Mouse (Mus musculus) G1E (cell line): ENCODE measurements around the gene Abcf3. TPM values are rescaled to one million over a fixed set of nuclear protein-coding genes. Genes with fewer than 3 reads are reported as not detected.

Experiments
- ATAC-seq: 2 replicates; pipeline ENCODE4 v1.8.0; 2016; ENCODE audit warnings: mild to moderate bottlenecking; ENCODE audit not compliant: insufficient number of reproducible peaks, poor library complexity, low FRiP score, severe bottlenecking; ENCODE audit errors: extremely low read depth
- DNase-seq: peaks from one replicate; pipeline ENCODE4 v3.0.0; 2012; ENCODE audit warnings: low spot score
- H3K27me3 ChIP-seq: 2 replicates; pipeline ENCODE4 v1.6.1; 2012; ENCODE audit warnings: mild to moderate bottlenecking, low read length, inconsistent platforms; ENCODE audit not compliant: insufficient read depth
- H3K36me3 ChIP-seq: replicated peaks from 2 replicates; pipeline ENCODE3; 2012; ENCODE audit warnings: mild to moderate bottlenecking, inconsistent platforms
- H3K4me1 ChIP-seq: 2 replicates; pipeline ENCODE4 v1.6.1; 2012; ENCODE audit warnings: low read depth, low read length, inconsistent platforms, mixed read lengths; ENCODE audit not compliant: insufficient read depth
- H3K4me3 ChIP-seq: 2 replicates; pipeline ENCODE4 v1.5.1; 2012; ENCODE audit warnings: low read depth, mild to moderate bottlenecking, inconsistent platforms, low read length, moderate library complexity, mixed read lengths
- H3K9me3 ChIP-seq: replicated peaks from 2 replicates; pipeline ENCODE4 v1.6.1; 2012; ENCODE audit warnings: inconsistent platforms
- CTCF ChIP-seq: IDR thresholded peaks from 2 replicates; pipeline ENCODE4 v1.5.1; 2012; ENCODE audit warnings: low read depth, low read length, inconsistent platforms, mixed read lengths
- GATA1 ChIP-seq: IDR thresholded peaks from 2 replicates; pipeline ENCODE4 v1.6.1; 2012; ENCODE audit warnings: borderline replicate concordance, low read length, inconsistent platforms, mixed read lengths
- GATA2 ChIP-seq: IDR thresholded peaks from 2 replicates; pipeline ENCODE4 v1.6.1; 2012; ENCODE audit warnings: low read depth, low read length, inconsistent platforms, borderline replicate concordance
- POLR2AphosphoS5 ChIP-seq: IDR thresholded peaks from 2 replicates; pipeline ENCODE4 v1.6.1; 2012; ENCODE audit warnings: low read depth, low read length, inconsistent platforms; ENCODE audit not compliant: insufficient replicate concordance
- TAL1 ChIP-seq: conservative IDR thresholded peaks from 2 replicates; pipeline ENCODE4 v1.6.1; 2012; ENCODE audit warnings: low read depth, low read length, inconsistent platforms, mixed read lengths
- polyA plus RNA-seq: library from polyadenylated mRNA; stranded (reverse); fragments of >175 nt; gene quantifications from 2 replicates; pipeline ENCODE4 v1.2.3, GENCODE M21; 2012
- total RNA-seq, 2 experiments: library from RNA; stranded (forward) in 1 of 2; stranded (reverse) in 1 of 2; fragments of 200-1000 nt in 1 of 2; fragments of >200 nt in 1 of 2; fragmentation: Nextera tagmentation in 1 of 2; gene quantifications; 2 replicates each; pipeline ENCODE4 v1.2.3; 2014 to 2017

The Abcf3 gene
- total and polyA plus RNA-seq, 3 experiments, result 21.1 to 70.1 (median 35.1) TPM

GRCm38 (mm10) chr16:20516726-20517201 lies 31.6 kb upstream of the Abcf3 start, which contains the start of gene Dvl3:
Gene Dvl3, plus strand, starts transcription at chr16:20516982.
- TF ChIP-seq TAL1 (no peak), CTCF (no peak), POLR2AphosphoS5 (no peak), GATA1 (no peak), GATA2 (no peak)
- H3K27me3 ChIP-seq, result no peaks in the 10 kb centered on the region
- H3K4me3 ChIP-seq, result peak within 1 kb of the TSS; percentile 97
- peaks cover 40% of the 10 kb centered on the region for H3K4me1 ChIP-seq
- peaks cover 37% of the 10 kb centered on the region for H3K36me3 ChIP-seq
- ATAC-seq (peak; percentile 73), DNase-seq (peak; percentile 97)
- H3K9me3 ChIP-seq, result no peaks in the 10 kb centered on the region

GRCm38 (mm10) chr16:20517216-20517615 lies 31.2 kb upstream of the Abcf3 start:
- TF ChIP-seq GATA2 (no peak), TAL1 (no peak), POLR2AphosphoS5 (no peak), GATA1 (no peak), CTCF (no peak)
- DNase-seq, result peak; percentile 46
- ATAC-seq, result no peak
- Histone ChIP-seq H3K9me3 (no peaks in the 10 kb centered on the region), H3K27me3 (no peaks in the 10 kb centered on the region), H3K4me1 (peaks cover 40% of the 10 kb centered on the region), H3K36me3 (peaks cover 39% of the 10 kb centered on the region), H3K4me3 (peak overlapping the region; percentile 97)

- H3K36me3 ChIP-seq, result peaks cover 41% of the 10 kb centered on the region
- DNase-seq (peak; percentile 22), ATAC-seq (no peak)
- H3K4me1 ChIP-seq, result peaks cover 40% of the 10 kb centered on the region
- TF ChIP-seq POLR2AphosphoS5, result no peak
- no peak for TF ChIP-seq GATA1
- no peak for TF ChIP-seq CTCF
- TF ChIP-seq GATA2, result no peak
- TF ChIP-seq TAL1, result no peak
- H3K4me3 ChIP-seq, result peak overlapping the region; percentile 97
- H3K9me3 ChIP-seq, result no peaks in the 10 kb centered on the region
- H3K27me3 ChIP-seq, result no peaks in the 10 kb centered on the region
Observed at GRCm38 (mm10) chr16:20517701-20518374, 30.5 kb upstream of the Abcf3 start.

- Histone ChIP-seq H3K36me3 (peaks cover 94% of the 10 kb centered on the region), H3K9me3 (no peaks in the 10 kb centered on the region), H3K4me3 (no peak overlapping the region), H3K27me3 (no peaks in the 10 kb centered on the region), H3K4me1 (peaks cover 15% of the 10 kb centered on the region)
- no peak for DNase-seq
- ATAC-seq, result no peak
- TF ChIP-seq GATA2 (no peak), TAL1 (no peak), POLR2AphosphoS5 (no peak), CTCF (no peak), GATA1 (no peak)
Observed at GRCm38 (mm10) chr16:20523886-20524285, 24.5 kb upstream of the Abcf3 start.

GRCm38 (mm10) chr16:20528779-20529178 lies 19.6 kb upstream of the Abcf3 start:
- TF ChIP-seq GATA2 (no peak), CTCF (no peak), GATA1 (no peak), POLR2AphosphoS5 (no peak), TAL1 (no peak)
- ATAC-seq (no peak), DNase-seq (no peak)
- Histone ChIP-seq H3K4me1 (no peaks in the 10 kb centered on the region), H3K9me3 (no peaks in the 10 kb centered on the region), H3K27me3 (no peaks in the 10 kb centered on the region), H3K36me3 (peaks cover 94% of the 10 kb centered on the region), H3K4me3 (no peak overlapping the region)

GRCm38 (mm10) chr16:20529375-20529774 lies 19.0 kb upstream of the Abcf3 start:
- peaks cover 88% of the 10 kb centered on the region for H3K36me3 ChIP-seq
- no peak for ATAC-seq

GRCm38 (mm10) chr16:20530941-20531340 lies 17.4 kb upstream of the Abcf3 start:
- no peak for TF ChIP-seq GATA2
- no peak for TF ChIP-seq TAL1
- TF ChIP-seq CTCF, result no peak
- TF ChIP-seq POLR2AphosphoS5, result no peak
- TF ChIP-seq GATA1, result no peak
- ATAC-seq, result no peak
- Histone ChIP-seq H3K36me3 (peaks cover 74% of the 10 kb centered on the region), H3K4me3 (no peak overlapping the region), H3K27me3 (no peaks in the 10 kb centered on the region), H3K4me1 (peaks cover 2% of the 10 kb centered on the region; the same call in 1 of the 2 replicates), H3K9me3 (no peaks in the 10 kb centered on the region)
- no peak for DNase-seq

More at GRCm38 (mm10) chr16:20529375-20529774, 19.0 kb upstream of the Abcf3 start:
- Histone ChIP-seq H3K4me3 (no peak overlapping the region), H3K27me3 (no peaks in the 10 kb centered on the region), H3K9me3 (no peaks in the 10 kb centered on the region), H3K4me1 (no peaks in the 10 kb centered on the region)
- no peak for TF ChIP-seq POLR2AphosphoS5
- DNase-seq, result no peak
